Mouse (Mus musculus): ENCODE data around the gene Gng8. TPM values are rescaled to one million over a fixed set of nuclear protein-coding genes. Genes with fewer than 3 reads are reported as not detected.

The Gng8 gene
- total and polyA plus RNA-seq, 2 experiments from 2014 or later = 0.27 to 1.7 TPM

DNA sequence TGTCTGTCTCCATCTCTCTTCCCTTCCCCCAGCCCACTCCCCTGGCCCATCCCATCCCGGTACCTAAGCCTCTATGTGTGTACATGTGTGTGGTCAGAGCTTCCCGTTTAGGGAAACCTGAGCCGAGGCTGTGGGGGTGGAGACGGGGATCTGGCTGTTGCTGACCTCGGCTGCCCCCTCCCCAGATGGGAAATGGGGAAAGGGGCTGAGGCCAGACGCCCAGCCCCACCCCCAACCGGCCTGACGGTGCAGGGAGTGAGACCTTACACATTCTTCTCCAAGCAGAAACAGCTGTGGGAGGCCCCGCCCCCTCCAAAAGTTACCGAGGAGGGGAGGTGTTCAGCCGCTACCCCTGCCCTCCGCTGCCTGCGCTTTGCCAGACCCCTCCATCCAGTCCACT, 15.0 kb upstream of the Gng8 start:
- peak overlapping the region; percentile 74 for H3K4me3 ChIP-seq (ENCODE audit: low read depth, low read length)
- no peaks in the 10 kb centered on the region for H3K9me3 ChIP-seq (replicated peaks; ENCODE audit: control insufficient read depth, low read length)
- peak overlapping the region; percentile 75 for H3K9ac ChIP-seq (replicated peaks; ENCODE audit: low read depth, low read length)
- peaks cover 27% of the 10 kb centered on the region for H3K4me1 ChIP-seq (ENCODE audit: control insufficient read depth, insufficient read depth)
- peak overlapping the region; percentile 84 for H3K27ac ChIP-seq (ENCODE audit: low read depth)
- peaks cover 3% of the 10 kb centered on the region; the same call in 1 of the 2 replicates for H3K36me3 ChIP-seq (replicated peaks; ENCODE audit: control insufficient read depth, insufficient read depth, low read length)
- TF ChIP-seq CTCF (IDR thresholded peaks at IDR 0.05; ENCODE audit: low read depth) = no peak
- no peak for TF ChIP-seq EP300 (IDR thresholded peaks at IDR 0.05; ENCODE audit: low read depth)
- H3K27me3 ChIP-seq (ENCODE audit: control insufficient read depth, insufficient read depth, low read length) = no peaks in the 10 kb centered on the region
- DNase-seq (ENCODE audit: low spot score) = no peak
- no peak for ATAC-seq (ENCODE audit: insufficient read depth, low read depth)
- 11% methylated on average over 12 of the region's 13 CpGs for WGBS
- peak overlapping the region; percentile 95 for H3K4me2 ChIP-seq (ENCODE audit: low read depth, low read length)

DNA sequence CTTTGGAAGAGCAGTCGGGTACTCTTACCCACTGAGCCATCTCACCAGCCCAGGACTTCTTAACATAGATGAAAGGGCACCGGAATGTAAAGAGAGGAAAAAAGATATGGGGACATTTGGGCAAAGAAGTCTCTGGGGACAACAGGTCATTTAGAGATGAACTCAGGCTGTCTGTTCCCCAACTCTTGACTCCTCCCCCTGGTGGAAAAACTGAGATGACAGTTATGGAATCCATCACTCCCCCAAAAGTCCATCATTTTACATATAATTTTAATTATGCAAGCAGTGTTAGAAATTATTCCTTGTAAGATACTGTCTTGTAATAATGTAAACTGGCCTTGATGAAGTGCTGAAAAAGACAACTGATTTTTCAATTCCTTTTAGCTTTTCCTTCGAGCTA, 13.9 kb upstream of the Gng8 start:
- Histone ChIP-seq H3K4me3 (ENCODE audit: low read depth, low read length) (no peak overlapping the region), H3K36me3 (replicated peaks; ENCODE audit: control insufficient read depth, insufficient read depth, low read length) (no peaks in the 10 kb centered on the region), H3K9me3 (replicated peaks; ENCODE audit: control insufficient read depth, low read length) (no peaks in the 10 kb centered on the region), H3K4me1 (ENCODE audit: control insufficient read depth, insufficient read depth) (peaks cover 29% of the 10 kb centered on the region), H3K9ac (replicated peaks; ENCODE audit: low read depth, low read length) (no peak overlapping the region), H3K4me2 (ENCODE audit: low read depth, low read length) (no peak overlapping the region), H3K27me3 (ENCODE audit: control insufficient read depth, insufficient read depth, low read length) (no peaks in the 10 kb centered on the region), H3K27ac (ENCODE audit: low read depth) (no peak overlapping the region)
- TF ChIP-seq CTCF (IDR thresholded peaks at IDR 0.05; ENCODE audit: low read depth) (no peak), EP300 (IDR thresholded peaks at IDR 0.05; ENCODE audit: low read depth) (no peak)
- WGBS = 72% methylated on average over 3 of the region's 3 CpGs
- no peak for ATAC-seq (ENCODE audit: insufficient read depth, low read depth)
- DNase-seq (ENCODE audit: low spot score) = no peak

DNA sequence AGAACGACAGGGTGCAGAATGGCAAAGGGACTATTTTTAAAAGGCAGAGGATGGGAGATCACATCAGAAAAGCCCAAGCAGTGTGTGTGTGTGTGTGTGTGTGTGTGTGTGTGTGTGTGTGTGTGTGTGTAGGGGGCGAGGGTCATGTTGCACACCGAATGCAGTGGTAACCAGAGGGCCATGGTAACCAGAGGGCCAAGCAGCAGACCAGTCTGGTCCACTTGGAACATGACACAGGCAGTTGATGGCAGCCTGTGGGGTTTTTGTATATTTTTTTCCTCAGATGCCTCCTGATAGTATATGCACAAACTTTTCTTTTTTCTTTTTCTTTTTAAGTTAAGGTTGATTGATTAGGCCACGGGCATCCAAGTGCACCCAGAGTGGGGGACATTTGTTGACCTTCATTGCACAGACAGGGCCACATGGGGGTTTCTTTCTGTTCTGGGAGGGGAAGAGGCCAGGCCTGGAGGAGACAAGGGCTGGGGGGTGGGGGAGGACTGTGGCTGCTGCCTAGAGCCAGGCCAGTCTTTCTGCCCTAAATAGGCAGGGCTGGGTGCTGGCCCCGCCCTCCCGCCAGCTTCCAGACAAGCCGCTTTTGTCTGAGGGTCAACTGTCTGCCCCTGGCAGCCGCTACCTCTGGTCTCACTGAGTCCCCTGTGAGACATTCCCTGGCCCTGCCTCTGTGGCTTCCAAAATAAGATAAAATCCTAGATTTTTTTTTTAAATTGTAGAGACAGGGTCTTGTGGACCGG, 11.6 kb upstream of the Gng8 start:
- H3K27ac ChIP-seq (ENCODE audit: low read depth) = peak overlapping the region; percentile 87
- WGBS = 26% methylated on average over 8 of the region's 9 CpGs
- 0 out of 2 replicates have a peak, but pooled peaks cover 7% of the 10 kb centered on the region for H3K36me3 ChIP-seq (replicated peaks; ENCODE audit: control insufficient read depth, insufficient read depth, low read length)
- H3K4me3 ChIP-seq (ENCODE audit: low read depth, low read length) = no peak overlapping the region
- H3K4me1 ChIP-seq (ENCODE audit: control insufficient read depth, insufficient read depth) = peaks cover 32% of the 10 kb centered on the region
- no peak overlapping the region for H3K4me2 ChIP-seq (ENCODE audit: low read depth, low read length)
- 0 out of 2 replicates have a peak overlapping the region, but pooled peaks have one; percentile 17 for H3K9ac ChIP-seq (replicated peaks; ENCODE audit: low read depth, low read length)
- TF ChIP-seq EP300 (IDR thresholded peaks at IDR 0.05; ENCODE audit: low read depth) = no peak
- TF ChIP-seq CTCF (IDR thresholded peaks at IDR 0.05; ENCODE audit: low read depth) = no peak
- DNase-seq (ENCODE audit: low spot score) (peak; percentile 76), ATAC-seq (ENCODE audit: insufficient read depth, low read depth) (peak; percentile 82)
- no peaks in the 10 kb centered on the region for H3K9me3 ChIP-seq (replicated peaks; ENCODE audit: control insufficient read depth, low read length)
- H3K27me3 ChIP-seq (ENCODE audit: control insufficient read depth, insufficient read depth, low read length) = no peaks in the 10 kb centered on the region

DNA sequence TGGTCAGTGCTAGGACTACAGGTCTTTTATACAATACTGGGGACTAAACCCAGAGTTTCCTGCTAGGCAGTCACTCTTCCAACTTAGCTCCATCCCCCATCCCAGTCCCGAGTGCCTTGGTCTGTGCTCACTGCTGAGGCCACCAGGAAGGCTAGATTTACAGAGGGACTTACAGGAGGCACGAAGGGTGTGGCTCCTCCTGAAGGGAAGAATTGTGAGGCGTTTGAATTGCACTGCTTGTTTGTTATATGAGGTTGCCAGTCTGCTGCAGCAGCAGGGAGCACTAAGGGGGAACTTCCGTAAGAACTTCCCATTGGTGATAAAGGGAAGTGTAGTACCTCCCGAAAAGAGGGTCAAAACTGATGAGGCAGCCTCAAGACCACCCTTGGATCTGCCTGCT, 11.0 kb upstream of the Gng8 start:
- H3K4me3 ChIP-seq (ENCODE audit: low read depth, low read length) = no peak overlapping the region
- whole genome bisulfite sequencing = 32% methylated on average over 5 of the region's 5 CpGs
- DNase-seq (ENCODE audit: low spot score) (no peak), ATAC-seq (ENCODE audit: insufficient read depth, low read depth) (no peak)
- no peak overlapping the region for H3K4me2 ChIP-seq (ENCODE audit: low read depth, low read length)
- peaks cover 2% of the 10 kb centered on the region for H3K9me3 ChIP-seq (replicated peaks; ENCODE audit: control insufficient read depth, low read length)
- peaks cover 14% of the 10 kb centered on the region for H3K36me3 ChIP-seq (replicated peaks; ENCODE audit: control insufficient read depth, insufficient read depth, low read length)
- 0 out of 2 replicates have a peak, but pooled peaks cover 1% of the 10 kb centered on the region for H3K27me3 ChIP-seq (ENCODE audit: control insufficient read depth, insufficient read depth, low read length)
- TF ChIP-seq EP300 (IDR thresholded peaks at IDR 0.05; ENCODE audit: low read depth) = no peak
- no peak for TF ChIP-seq CTCF (IDR thresholded peaks at IDR 0.05; ENCODE audit: low read depth)
- peak overlapping the region; percentile 87 for H3K27ac ChIP-seq (ENCODE audit: low read depth)
- H3K4me1 ChIP-seq (ENCODE audit: control insufficient read depth, insufficient read depth) = peaks cover 31% of the 10 kb centered on the region
- no peak overlapping the region for H3K9ac ChIP-seq (replicated peaks; ENCODE audit: low read depth, low read length)

DNA sequence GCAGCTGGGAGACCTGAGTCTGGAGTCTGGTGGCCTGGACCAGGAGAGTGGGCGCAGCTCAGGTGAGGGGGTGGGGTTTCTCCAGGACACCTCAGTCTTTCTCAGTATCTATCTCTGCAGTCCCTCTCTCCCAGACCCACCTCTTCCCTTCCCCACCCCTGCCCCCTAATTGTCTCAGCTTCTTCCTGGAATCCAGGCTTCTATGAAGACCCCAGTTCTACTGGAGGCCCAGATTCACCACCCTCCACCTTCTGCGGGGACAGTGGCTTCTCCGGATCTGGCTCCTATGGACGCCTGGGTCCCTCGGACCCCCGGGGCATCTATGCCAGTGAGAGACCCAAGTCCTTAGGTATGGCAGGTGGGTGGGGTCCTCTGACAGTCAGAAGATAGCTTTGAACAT, 8.4 kb upstream of the Gng8 start:
- WGBS = 88% methylated on average over 6 of the region's 6 CpGs
- Histone ChIP-seq H3K27ac (ENCODE audit: low read depth) (0 out of 2 replicates have a peak overlapping the region, but pooled peaks have one; percentile 9), H3K36me3 (replicated peaks; ENCODE audit: control insufficient read depth, insufficient read depth, low read length) (peaks cover 26% of the 10 kb centered on the region), H3K9me3 (replicated peaks; ENCODE audit: control insufficient read depth, low read length) (peaks cover 8% of the 10 kb centered on the region), H3K4me3 (ENCODE audit: low read depth, low read length) (no peak overlapping the region), H3K4me1 (ENCODE audit: control insufficient read depth, insufficient read depth) (peaks cover 17% of the 10 kb centered on the region), H3K27me3 (ENCODE audit: control insufficient read depth, insufficient read depth, low read length) (0 out of 2 replicates have a peak, but pooled peaks cover 7% of the 10 kb centered on the region), H3K4me2 (ENCODE audit: low read depth, low read length) (no peak overlapping the region), H3K9ac (replicated peaks; ENCODE audit: low read depth, low read length) (peak overlapping the region; percentile 22; the same call in 1 of the 2 replicates)
- no peak for TF ChIP-seq EP300 (IDR thresholded peaks at IDR 0.05; ENCODE audit: low read depth)
- TF ChIP-seq CTCF (IDR thresholded peaks at IDR 0.05; ENCODE audit: low read depth) = no peak
- DNase-seq (ENCODE audit: low spot score) (no peak), ATAC-seq (ENCODE audit: insufficient read depth, low read depth) (no peak)
